Mouse (Mus musculus) CH12.LX (cell line): ENCODE measurements around the gene 1300017J02Rik.

ENCODE experiments used
- BHLHE40 ChIP-seq: IDR thresholded peaks from 2 replicates; pipeline ENCODE4 v1.6.1; 2011; ENCODE audit warnings: mild to moderate bottlenecking, low read depth, low read length, improper control_type of control experiment
- CHD2 ChIP-seq: IDR thresholded peaks from 2 replicates; pipeline ENCODE4 v1.6.1; 2011; ENCODE audit warnings: low read length, improper control_type of control experiment
- CTCF ChIP-seq, 2 experiments: IDR thresholded peaks in 1 of 2; conservative IDR thresholded peaks in 1 of 2; 2 replicates each; pipeline ENCODE4 v1.5.1; 2011 to 2012; ENCODE audit warnings: low read depth in 2 of 2, low read length in 2 of 2, improper control_type of control experiment in 1 of 2, inconsistent platforms in 1 of 2, mild to moderate bottlenecking in 1 of 2, moderate library complexity in 1 of 2
- E2F4 ChIP-seq: IDR thresholded peaks from 2 replicates; pipeline ENCODE4 v1.6.1; 2011; ENCODE audit warnings: low read depth, low read length, improper control_type of control experiment; ENCODE audit not compliant: insufficient replicate concordance
- ELF1 ChIP-seq: IDR thresholded peaks from 2 replicates; pipeline ENCODE4 v1.6.1; 2014; ENCODE audit warnings: low read depth, mild to moderate bottlenecking, inconsistent platforms, low read length, improper control_type of control experiment
- ETS1 ChIP-seq: conservative IDR thresholded peaks from 2 replicates; pipeline ENCODE4 v1.6.1; 2012; ENCODE audit warnings: low read depth, mild to moderate bottlenecking, inconsistent platforms, low read length, improper control_type of control experiment, moderate library complexity
- HCFC1 ChIP-seq: IDR thresholded peaks from 2 replicates; pipeline ENCODE4 v1.6.1; 2012; ENCODE audit warnings: low read depth, mild to moderate bottlenecking, inconsistent platforms, low read length, improper control_type of control experiment
- MAX ChIP-seq: IDR thresholded peaks from 2 replicates; pipeline ENCODE4 v1.6.1; 2011; ENCODE audit warnings: low read length, improper control_type of control experiment
- NRF1 ChIP-seq: IDR thresholded peaks from 2 replicates; pipeline ENCODE4 v1.6.1; 2014; ENCODE audit warnings: low read depth, mild to moderate bottlenecking, inconsistent platforms, low read length, improper control_type of control experiment, moderate library complexity
- POLR2A ChIP-seq: IDR thresholded peaks from 2 replicates; pipeline ENCODE4 v1.6.1; 2011; ENCODE audit warnings: low read depth, mild to moderate bottlenecking, improper control_type of control experiment, low read length
- SMC3 ChIP-seq: IDR thresholded peaks from 2 replicates; pipeline ENCODE4 v1.6.1; 2011; ENCODE audit warnings: low read depth, low read length, improper control_type of control experiment
- TCF12 ChIP-seq: IDR thresholded peaks from 2 replicates; pipeline ENCODE4 v1.6.1; 2014; ENCODE audit warnings: low read depth, mild to moderate bottlenecking, inconsistent platforms, low read length, improper control_type of control experiment
- USF1 ChIP-seq: IDR thresholded peaks from 2 replicates; pipeline ENCODE4 v1.6.1; 2014; ENCODE audit warnings: low read depth, mild to moderate bottlenecking, inconsistent platforms, low read length, improper control_type of control experiment
- USF2 ChIP-seq: conservative IDR thresholded peaks from 2 replicates; pipeline ENCODE4 v1.6.1; 2011; ENCODE audit warnings: low read depth, low read length, improper control_type of control experiment

DNA sequence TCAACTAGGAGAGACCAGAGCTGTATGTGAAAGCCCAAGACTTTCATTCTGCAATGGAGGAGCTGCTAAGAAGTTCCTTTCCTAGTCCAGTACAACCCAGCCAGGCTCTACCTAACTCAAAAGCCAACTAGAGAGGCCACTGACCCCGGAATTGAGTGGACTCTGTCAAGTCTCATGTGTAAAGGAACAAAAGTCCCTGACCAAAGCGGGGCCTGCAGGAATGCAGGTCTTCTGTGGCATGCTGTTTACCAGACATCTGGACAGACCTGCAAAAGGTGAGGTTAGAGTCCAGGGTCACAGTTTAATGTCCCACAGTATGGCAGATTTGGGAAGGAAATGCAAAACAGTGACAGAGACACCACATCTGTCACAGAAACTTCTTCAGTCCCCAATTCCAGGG is 63.7 kb downstream of the 1300017J02Rik start:
- no peak for TF ChIP-seq USF1
- TF ChIP-seq BHLHE40: no peak
- TF ChIP-seq CTCF (conservative IDR thresholded peaks at IDR 0.05 in 1 of 2, IDR thresholded peaks at IDR 0.05 in 1 of 2; ENCODE audit: low read depth in 2 of 2, low read length in 2 of 2): no peak
- no peak for TF ChIP-seq MAX
- TF ChIP-seq POLR2A: no peak
- no peak for TF ChIP-seq TCF12
- no peak for TF ChIP-seq E2F4
- TF ChIP-seq ETS1: no peak
- TF ChIP-seq HCFC1: no peak
- TF ChIP-seq CHD2: no peak
- TF ChIP-seq ELF1: no peak
- TF ChIP-seq USF2: no peak
- TF ChIP-seq NRF1: no peak
- TF ChIP-seq SMC3: no peak
